Mouse (Mus musculus) thymus, postnatal 10 days (tissue): ENCODE results near the gene Man2a2.

ENCODE experiments used
- DNase-seq, 2 experiments: peaks; one replicate each; pipeline ENCODE4 v3.0.0; 2021; ENCODE audit warnings: low spot score in 2 of 2

Man2a2 gene

GRCm38 (mm10) chr7:80369967-80370431 lies 1.2 kb downstream of the Man2a2 start:
- no peak for DNase-seq

GRCm38 (mm10) chr7:80369461-80369860 lies 1.7 kb downstream of the Man2a2 start:
- no peak for DNase-seq

- no peak for DNase-seq
Measured at GRCm38 (mm10) chr7:80368635-80369421, 2.3 kb downstream of the Man2a2 start.

DNA sequence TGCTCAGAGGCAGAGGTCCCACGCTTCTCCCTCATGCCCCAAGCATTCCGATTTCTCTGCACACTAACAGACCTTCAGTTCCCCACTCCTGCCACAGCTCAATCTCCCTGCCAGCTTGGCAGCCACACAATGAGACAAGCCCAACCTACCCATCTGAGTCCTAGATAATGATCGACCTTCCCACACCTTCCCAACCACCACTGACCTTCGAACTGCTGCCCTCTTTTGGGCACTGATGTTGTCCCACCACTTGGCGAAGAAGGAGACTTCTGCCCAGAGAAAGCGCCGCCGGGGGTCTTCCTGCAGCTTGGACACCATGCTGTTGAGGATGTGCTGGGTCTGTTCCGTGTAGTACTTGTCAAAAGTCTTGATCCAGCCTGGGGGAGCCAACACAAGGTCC lies 3.2 kb downstream of the Man2a2 start:
- DNase-seq: no peak

- no peak for DNase-seq
Measured at GRCm38 (mm10) chr7:80367232-80367631, 3.9 kb downstream of the Man2a2 start.

- no peak for DNase-seq
Measured at GRCm38 (mm10) chr7:80365759-80366158, 5.4 kb downstream of the Man2a2 start.

DNA sequence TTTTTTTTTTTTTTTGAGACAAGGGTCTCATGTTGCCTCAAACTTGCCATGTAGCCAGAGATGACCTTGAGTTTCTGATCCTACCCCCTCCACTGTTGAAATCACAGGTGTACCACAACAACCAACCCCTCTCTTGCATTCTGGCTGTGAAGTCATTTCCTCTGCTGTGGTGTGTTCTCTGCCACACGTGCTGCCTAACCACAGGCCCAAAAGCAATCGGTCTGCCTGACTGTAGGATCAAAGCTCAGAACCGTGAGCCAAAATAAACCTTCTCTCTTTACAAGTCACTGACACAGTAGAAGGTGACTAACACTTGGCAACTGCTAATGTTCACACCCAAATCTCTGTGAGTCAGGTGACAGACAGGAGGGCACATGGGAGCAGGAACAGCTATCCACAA lies 10.7 kb downstream of the Man2a2 start:
- no peak for DNase-seq

DNA sequence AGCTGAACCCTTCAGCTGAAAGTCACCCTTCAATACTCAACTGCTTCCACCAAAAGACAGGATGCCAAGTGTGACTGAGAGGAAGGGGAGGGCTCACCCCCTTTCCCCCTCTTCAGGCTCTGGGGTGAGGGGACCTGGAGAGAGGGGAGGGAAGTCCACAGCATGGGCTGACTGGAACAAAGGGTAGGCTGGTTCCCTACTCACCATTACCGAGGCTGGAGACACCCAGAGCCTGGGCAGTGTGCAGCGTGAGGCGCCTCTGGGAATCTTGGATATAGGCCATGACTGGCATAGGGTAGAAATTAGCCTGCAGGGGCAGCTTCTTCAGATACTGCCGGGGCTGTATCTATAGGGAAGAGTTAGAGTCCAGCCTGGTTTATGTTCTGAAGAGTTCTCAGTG lies 13.1 kb downstream of the Man2a2 start:
- DNase-seq: no peak

DNA sequence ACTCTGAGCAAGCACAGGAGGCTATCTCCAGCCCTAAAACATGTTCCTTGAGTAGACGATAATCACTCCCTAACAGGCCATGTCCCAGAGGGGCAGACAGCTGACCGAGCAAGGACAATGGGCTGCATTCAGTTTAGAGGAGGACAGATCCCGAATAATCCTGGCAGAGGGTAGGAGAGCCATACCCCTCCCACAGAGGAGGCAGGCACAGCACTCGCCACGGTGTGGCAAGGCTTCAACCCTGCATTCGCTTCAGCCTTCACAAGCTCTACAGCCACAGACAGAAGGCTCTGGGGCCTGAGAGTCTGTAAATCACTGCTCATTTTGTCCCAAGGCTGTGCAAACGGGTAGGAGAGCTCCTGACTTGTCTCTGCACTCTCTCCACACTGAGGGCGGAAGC lies 14.0 kb downstream of the Man2a2 start:
- no peak for DNase-seq

GRCm38 (mm10) chr7:80356351-80356750 lies 14.8 kb downstream of the Man2a2 start:
- DNase-seq: no peak

- DNase-seq: no peak
Measured at GRCm38 (mm10) chr7:80352920-80353319, 18.3 kb downstream of the Man2a2 start.

- DNase-seq: no peak
Measured at GRCm38 (mm10) chr7:80350808-80351207, 20.4 kb downstream of the Man2a2 start.

- DNase-seq: no peak
Measured at GRCm38 (mm10) chr7:80347670-80348586, 23.2 kb downstream of the Man2a2 start.

GRCm38 (mm10) chr7:80346830-80347229 lies 24.3 kb downstream of the Man2a2 start:
- no peak for DNase-seq

- DNase-seq: no peak
Measured at GRCm38 (mm10) chr7:80346173-80346572, 25.0 kb downstream of the Man2a2 start.

DNA sequence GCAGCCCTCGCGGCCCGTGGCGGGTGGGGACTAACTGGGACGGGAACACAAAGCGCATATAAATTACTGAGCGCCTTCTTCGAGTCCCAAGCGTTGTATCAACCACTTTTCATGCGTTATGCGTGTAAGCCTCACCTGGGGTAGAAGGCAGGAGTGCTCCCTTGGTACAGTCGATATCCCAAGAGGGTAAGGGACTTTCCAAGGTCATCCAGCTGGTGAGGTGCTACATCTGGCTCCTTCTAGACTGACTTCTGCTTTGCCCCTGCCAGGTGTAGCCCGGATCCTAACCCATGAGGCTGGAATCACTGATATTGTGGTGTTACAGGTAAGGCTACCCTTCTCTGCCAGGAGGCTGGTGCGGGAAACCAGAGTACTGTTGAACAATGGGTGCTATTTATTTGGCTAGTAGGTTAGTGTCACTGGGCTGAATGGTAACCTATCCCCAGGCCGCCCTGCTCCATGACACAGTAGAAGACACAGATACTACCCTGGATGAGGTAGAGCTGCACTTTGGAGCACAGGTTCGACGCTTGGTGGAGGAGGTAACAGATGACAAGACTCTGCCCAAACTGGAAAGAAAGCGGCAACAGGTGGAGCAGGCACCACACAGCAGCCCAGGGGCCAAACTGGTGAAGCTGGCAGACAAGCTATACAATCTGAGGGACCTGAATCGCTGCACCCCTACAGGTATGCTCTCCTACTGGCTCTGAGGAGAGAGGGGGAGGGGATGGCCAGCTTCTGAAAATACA lies 27.7 kb downstream of the Man2a2 start:
- DNase-seq: no peak

DNA sequence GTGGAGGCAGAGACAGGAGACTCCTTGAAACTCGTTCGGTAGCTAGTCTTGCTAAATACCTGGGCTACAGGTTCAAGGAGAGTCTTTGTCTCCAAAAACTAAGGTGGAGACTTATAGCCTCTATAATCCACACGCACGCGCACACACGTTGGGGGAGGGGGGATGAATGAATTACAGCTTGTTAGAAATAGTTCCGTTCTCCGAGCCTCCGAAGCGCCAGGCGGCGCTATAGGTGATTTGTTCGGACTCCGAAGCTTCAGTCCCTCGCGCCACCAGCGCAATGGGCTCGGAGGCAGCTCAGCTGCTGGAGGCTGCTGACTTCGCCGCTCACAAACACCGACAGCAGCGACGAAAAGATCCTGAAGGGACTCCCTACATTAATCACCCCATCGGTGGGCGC lies 28.3 kb downstream of the Man2a2 start, which contains the start of gene Hddc3:
Gene Hddc3 (plus strand): TSS at position 247 of the 400 bp plus-strand sequence.
- DNase-seq: peak; percentile 88 to 97

- DNase-seq: no peak
Measured at GRCm38 (mm10) chr7:80341793-80342192, 29.4 kb downstream of the Man2a2 start.

GRCm38 (mm10) chr7:80340793-80341192 lies 30.4 kb downstream of the Man2a2 start, which contains the start of gene Unc45a:
Unc45a (minus strand) TSS chr7:80341005.
- peak; percentile 71 to 75 for DNase-seq

- peak; percentile 96 to 99 for DNase-seq
Measured at GRCm38 (mm10) chr7:80339793-80340628, 31.2 kb downstream of the Man2a2 start.

DNA sequence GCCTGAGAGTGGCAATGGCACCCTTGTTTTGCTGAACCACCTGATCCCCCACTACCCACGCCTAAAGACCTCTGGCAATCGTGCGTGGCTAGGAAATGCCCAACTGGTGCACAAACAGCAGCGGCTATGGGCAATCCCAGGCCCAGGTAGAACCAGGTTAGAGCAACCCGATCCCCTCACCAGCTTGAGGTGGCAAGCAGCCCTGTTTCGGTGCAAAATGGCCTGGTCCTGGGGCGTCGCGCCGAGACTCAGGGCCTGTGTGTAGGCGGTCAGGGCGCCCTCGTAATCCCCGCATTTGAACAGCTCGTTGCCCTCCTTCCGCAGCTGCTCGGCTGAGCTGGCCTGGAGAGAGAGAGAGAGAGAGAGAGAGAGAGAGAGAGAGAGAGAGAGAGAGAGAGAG lies 31.8 kb downstream of the Man2a2 start:
- peak in 1 of 2 experiments; percentile 27 for DNase-seq
